Mouse (Mus musculus) bone marrow, adult 2 months (tissue): ENCODE data around the gene Naglu.
A peak's percentile ranks its signal among the peaks of the same experiment; 100 is the strongest.

Experiments
- CTCF ChIP-seq: fragments of 200-500 bp; IDR thresholded peaks from 2 replicates; pipeline ENCODE4 v1.5.1; 2011; ENCODE audit warnings: low read length, control low read depth; ENCODE audit not compliant: control insufficient read depth, insufficient read depth
- POLR2A ChIP-seq: fragments of 200-500 bp; IDR thresholded peaks from 2 replicates; pipeline ENCODE4 v1.6.1; 2011; ENCODE audit warnings: low read depth, mild to moderate bottlenecking, control low read depth, low read length, borderline replicate concordance; ENCODE audit not compliant: control insufficient read depth

- TF ChIP-seq CTCF (peak; percentile 98), POLR2A (no peak)
Observed at GRCm38 (mm10) chr11:101066549-101067412, 3.0 kb upstream of the Naglu start.
